Mouse (Mus musculus) cerebellum, adult 2 months (tissue): ENCODE data around the gene AC124502.3.

Experiments used
- CTCF ChIP-seq: fragments of 200-500 bp; IDR thresholded peaks from 2 replicates; pipeline ENCODE4 v1.5.1; 2011; ENCODE audit warnings: low read depth, mild to moderate bottlenecking, control low read depth, low read length, moderate library complexity, borderline replicate concordance; ENCODE audit not compliant: insufficient read depth
- POLR2A ChIP-seq: fragments of 200-500 bp; IDR thresholded peaks from 2 replicates; pipeline ENCODE4 v1.6.1; 2011; ENCODE audit warnings: low read length, control low read depth, borderline replicate concordance; ENCODE audit not compliant: insufficient read depth

- TF ChIP-seq CTCF: no peak
- no peak for TF ChIP-seq POLR2A
Observed at GRCm38 (mm10) chr19:5051515-5051914, 12.8 kb downstream of the AC124502.3 start.
